Mouse (Mus musculus) ES-E14 (cell line): Measurements from ENCODE around the gene Lpcat3.

Source experiments
- CHD2 ChIP-seq: IDR thresholded peaks from 2 replicates; pipeline ENCODE4 v1.6.1; 2014; ENCODE audit warnings: mild to moderate bottlenecking, low read depth, low read length, inconsistent platforms
- HCFC1 ChIP-seq: IDR thresholded peaks from 2 replicates; pipeline ENCODE4 v1.6.1; 2012; ENCODE audit warnings: low read length, inconsistent platforms, borderline replicate concordance; ENCODE audit not compliant: insufficient read depth
- MAFK ChIP-seq: IDR thresholded peaks from 2 replicates; pipeline ENCODE4 v1.6.1; 2014; ENCODE audit warnings: mild to moderate bottlenecking, low read depth, low read length, inconsistent platforms; ENCODE audit not compliant: insufficient read depth
- ZC3H11A ChIP-seq: IDR thresholded peaks from 2 replicates; pipeline ENCODE4 v1.6.1; 2012; ENCODE audit warnings: low read depth, mild to moderate bottlenecking, inconsistent platforms, low read length, borderline replicate concordance
- ZNF384 ChIP-seq: IDR thresholded peaks from 2 replicates; pipeline ENCODE4 v1.6.1; 2012; ENCODE audit warnings: low read depth, low read length, inconsistent platforms

DNA sequence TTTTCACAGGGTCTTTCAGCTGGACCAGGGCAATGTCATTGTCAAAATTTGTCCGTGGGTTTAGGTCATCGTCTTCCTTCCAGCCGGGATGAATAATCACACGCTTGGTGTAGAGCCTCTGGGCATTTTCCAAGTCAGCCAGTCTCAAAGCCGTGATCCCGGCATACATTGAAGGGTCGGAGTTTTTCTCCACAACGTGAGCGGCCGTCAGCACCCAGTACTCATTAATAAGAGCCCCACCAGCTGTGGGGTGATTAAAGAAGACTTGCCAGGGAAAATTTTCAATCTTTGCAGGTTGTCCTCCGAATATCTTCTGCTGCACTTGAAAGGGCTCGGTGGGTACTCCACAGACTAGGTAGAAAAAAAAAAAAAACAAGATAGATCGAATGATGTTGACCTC lies 37.2 kb upstream of the Lpcat3 start:
- TF ChIP-seq CHD2 (no peak), ZNF384 (no peak), ZC3H11A (no peak), HCFC1 (no peak), MAFK (no peak)
